Mouse (Mus musculus): ENCODE results near the gene Nars2. TPM values are rescaled to one million over a fixed set of nuclear protein-coding genes. Genes with fewer than 3 reads are reported as not detected.

Gene Nars2
- polyA plus RNA-seq, 1 experiment from 2014 or later: 19.1 TPM

DNA sequence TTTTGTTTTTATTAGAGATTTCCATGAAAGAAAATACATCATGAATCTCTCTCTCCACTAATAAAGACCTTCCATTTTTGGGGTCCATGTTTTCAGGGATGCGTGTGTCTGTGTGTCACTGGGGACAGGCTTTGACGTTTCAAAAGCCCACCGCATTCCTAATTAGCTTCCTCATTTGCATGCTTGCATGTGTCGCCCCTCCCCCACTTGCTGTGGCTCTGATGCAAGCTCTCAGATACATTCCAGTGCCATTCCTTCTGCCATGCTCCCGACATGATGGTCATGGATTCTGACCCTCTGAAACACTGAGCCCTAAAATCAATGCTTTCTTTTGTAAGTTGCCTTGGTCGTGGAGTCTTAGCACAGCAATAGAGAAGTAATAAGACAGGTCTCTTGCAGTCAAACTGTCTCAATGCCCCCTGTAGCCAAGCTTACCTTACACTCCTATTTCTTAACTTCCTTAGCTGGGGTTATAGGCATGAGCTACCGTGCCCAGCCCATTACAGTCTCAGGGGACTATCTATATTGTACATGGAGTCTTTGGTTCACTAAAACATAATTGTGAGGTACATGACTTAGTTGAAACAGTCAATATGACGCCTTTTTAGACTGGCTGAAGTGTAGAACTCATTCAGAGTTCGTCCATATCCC, 35.6 kb downstream of the Nars2 start:
- Histone ChIP-seq H3K4me3 (replicated peaks; ENCODE audit: low read length) (no peak overlapping the region), H3K9me3 (ENCODE audit: control insufficient read depth, low read length) (no peaks in the 10 kb centered on the region), H3K4me2 (replicated peaks) (peak overlapping the region; percentile 1; the same call in 1 of the 2 replicates), H3K36me3 (replicated peaks; ENCODE audit: control insufficient read depth, insufficient read depth) (no peaks in the 10 kb centered on the region), H3K27me3 (ENCODE audit: control insufficient read depth, insufficient read depth, low read length) (no peaks in the 10 kb centered on the region), H3K4me1 (replicated peaks; ENCODE audit: control insufficient read depth, insufficient read depth, low read length) (peaks cover 16% of the 10 kb centered on the region), H3K9ac (no peak overlapping the region), H3K27ac (no peak overlapping the region)
- DNase-seq (ENCODE audit: low spot score): no peak
- 27% methylated on average over 9 of the region's 9 CpGs for WGBS
- peak; percentile 66; the same call in 1 of the 2 replicates for ATAC-seq (ENCODE audit: low FRiP score)

DNA sequence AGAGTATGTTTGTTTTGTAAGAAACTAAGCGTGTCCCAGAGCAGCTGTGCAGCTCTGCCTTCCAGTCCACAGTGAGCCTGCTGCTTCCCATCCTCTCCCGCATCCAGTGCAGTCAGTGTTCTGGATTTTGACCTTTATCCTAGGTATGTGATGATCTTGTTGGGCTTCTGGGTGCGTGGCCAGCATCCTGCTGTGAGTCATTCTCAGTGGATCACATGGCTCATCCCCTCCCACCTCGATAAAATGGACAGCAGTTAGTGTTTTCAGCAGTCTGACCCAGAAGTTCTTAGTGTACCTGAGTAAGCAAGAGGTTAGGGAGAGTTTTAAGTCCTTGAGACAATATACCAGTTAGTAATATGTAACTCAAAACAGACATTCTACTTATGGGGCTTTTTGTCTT, 36.4 kb downstream of the Nars2 start:
- DNase-seq (ENCODE audit: low spot score) (no peak), ATAC-seq (ENCODE audit: low FRiP score) (no peak)
- 59% methylated on average over 4 of the region's 4 CpGs for WGBS

DNA sequence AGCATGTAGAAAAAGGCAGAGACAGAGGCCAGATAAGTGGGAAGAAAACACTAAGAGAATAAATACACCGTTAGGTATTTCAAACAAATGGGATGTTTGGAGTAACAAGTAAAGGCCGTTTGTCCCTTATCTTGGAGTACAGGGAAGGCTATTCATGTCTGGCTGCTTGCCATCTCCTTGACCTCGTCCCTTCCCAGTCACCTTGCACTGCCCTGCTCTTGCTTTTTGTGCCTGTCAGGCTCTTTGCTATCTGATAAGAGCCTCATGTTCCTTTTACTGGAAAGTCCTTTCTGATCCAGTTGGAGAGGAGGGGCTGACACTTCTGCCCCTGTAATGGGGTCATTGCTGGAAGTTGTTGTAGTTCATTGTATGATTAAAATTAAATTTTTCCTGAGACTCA, 61.7 kb downstream of the Nars2 start:
- DNase-seq (ENCODE audit: low spot score) (no peak), ATAC-seq (ENCODE audit: low FRiP score) (no peak)
- Histone ChIP-seq H3K4me2 (replicated peaks) (no peak overlapping the region), H3K9me3 (ENCODE audit: control insufficient read depth, low read length) (no peaks in the 10 kb centered on the region), H3K9ac (no peak overlapping the region), H3K4me3 (replicated peaks; ENCODE audit: low read length) (no peak overlapping the region), H3K36me3 (replicated peaks; ENCODE audit: control insufficient read depth, insufficient read depth) (no peaks in the 10 kb centered on the region), H3K27ac (no peak overlapping the region), H3K27me3 (ENCODE audit: control insufficient read depth, insufficient read depth, low read length) (no peaks in the 10 kb centered on the region), H3K4me1 (replicated peaks; ENCODE audit: control insufficient read depth, insufficient read depth, low read length) (no peaks in the 10 kb centered on the region)
- 73% methylated on average over 3 of the region's 3 CpGs for WGBS

More for the DNA sequence above, 36.4 kb downstream of the Nars2 start:
- Histone ChIP-seq H3K9ac (no peak overlapping the region), H3K4me3 (replicated peaks; ENCODE audit: low read length) (no peak overlapping the region), H3K4me2 (replicated peaks) (no peak overlapping the region), H3K27ac (no peak overlapping the region), H3K36me3 (replicated peaks; ENCODE audit: control insufficient read depth, insufficient read depth) (no peaks in the 10 kb centered on the region), H3K4me1 (replicated peaks; ENCODE audit: control insufficient read depth, insufficient read depth, low read length) (peaks cover 16% of the 10 kb centered on the region), H3K27me3 (ENCODE audit: control insufficient read depth, insufficient read depth, low read length) (no peaks in the 10 kb centered on the region), H3K9me3 (ENCODE audit: control insufficient read depth, low read length) (no peaks in the 10 kb centered on the region)

- Histone ChIP-seq H3K4me2 (replicated peaks) (no peak overlapping the region), H3K4me3 (replicated peaks; ENCODE audit: low read length) (no peak overlapping the region), H3K27me3 (ENCODE audit: control insufficient read depth, insufficient read depth, low read length) (no peaks in the 10 kb centered on the region), H3K36me3 (replicated peaks; ENCODE audit: control insufficient read depth, insufficient read depth) (no peaks in the 10 kb centered on the region), H3K4me1 (replicated peaks; ENCODE audit: control insufficient read depth, insufficient read depth, low read length) (no peaks in the 10 kb centered on the region), H3K27ac (no peak overlapping the region), H3K9ac (no peak overlapping the region), H3K9me3 (ENCODE audit: control insufficient read depth, low read length) (no peaks in the 10 kb centered on the region)
- DNase-seq (ENCODE audit: low spot score) (no peak), ATAC-seq (ENCODE audit: low FRiP score) (no peak)
- 63% methylated on average over 4 of the region's 4 CpGs for WGBS
These were observed 66.7 kb downstream of the Nars2 start for GRCm38 (mm10) chr7:97018005-97018404.

DNA sequence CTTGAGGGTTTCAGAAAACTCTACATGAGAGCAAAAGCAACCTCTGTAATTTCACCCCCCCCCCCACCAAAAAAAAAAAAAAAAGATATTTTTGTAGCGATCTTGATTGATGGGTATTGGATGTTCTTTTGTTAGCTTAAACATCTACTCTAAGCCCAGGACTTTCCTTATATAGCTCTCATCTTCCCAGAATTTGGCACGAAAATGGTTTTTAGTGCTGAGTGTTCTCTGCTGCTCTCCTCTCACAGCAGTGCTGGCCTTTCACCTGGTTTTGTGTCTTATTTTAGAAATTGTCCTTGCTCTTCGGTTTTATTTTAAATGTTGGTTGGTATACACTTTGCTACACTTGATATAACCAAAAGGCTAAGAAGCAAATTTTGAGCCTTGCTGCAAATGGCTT, 67.1 kb downstream of the Nars2 start:
- Histone ChIP-seq H3K27ac (no peak overlapping the region), H3K9ac (no peak overlapping the region), H3K36me3 (replicated peaks; ENCODE audit: control insufficient read depth, insufficient read depth) (no peaks in the 10 kb centered on the region), H3K9me3 (ENCODE audit: control insufficient read depth, low read length) (no peaks in the 10 kb centered on the region), H3K4me2 (replicated peaks) (no peak overlapping the region), H3K4me1 (replicated peaks; ENCODE audit: control insufficient read depth, insufficient read depth, low read length) (no peaks in the 10 kb centered on the region), H3K27me3 (ENCODE audit: control insufficient read depth, insufficient read depth, low read length) (no peaks in the 10 kb centered on the region), H3K4me3 (replicated peaks; ENCODE audit: low read length) (no peak overlapping the region)
- ATAC-seq (ENCODE audit: low FRiP score): no peak
- no peak for DNase-seq (ENCODE audit: low spot score)
- 85% methylated on average over 3 of the region's 3 CpGs for WGBS

- ATAC-seq (ENCODE audit: low FRiP score) (no peak), DNase-seq (ENCODE audit: low spot score) (no peak)
- no peak overlapping the region for H3K9ac ChIP-seq
- H3K4me1 ChIP-seq (replicated peaks; ENCODE audit: control insufficient read depth, insufficient read depth, low read length): no peaks in the 10 kb centered on the region
- H3K27ac ChIP-seq: no peak overlapping the region
- H3K4me3 ChIP-seq (replicated peaks; ENCODE audit: low read length): no peak overlapping the region
- no peak overlapping the region for H3K4me2 ChIP-seq (replicated peaks)
- no peaks in the 10 kb centered on the region for H3K36me3 ChIP-seq (replicated peaks; ENCODE audit: control insufficient read depth, insufficient read depth)
- WGBS: 34% methylated on average over 1 of the region's 1 CpGs
- no peaks in the 10 kb centered on the region for H3K9me3 ChIP-seq (ENCODE audit: control insufficient read depth, low read length)
- H3K27me3 ChIP-seq (ENCODE audit: control insufficient read depth, insufficient read depth, low read length): no peaks in the 10 kb centered on the region
These were observed 68.0 kb downstream of the Nars2 start for GRCm38 (mm10) chr7:97019303-97019702.

GRCm38 (mm10) chr7:97026772-97027358, 75.6 kb downstream of the Nars2 start:
- Histone ChIP-seq H3K4me1 (replicated peaks; ENCODE audit: control insufficient read depth, insufficient read depth, low read length) (no peaks in the 10 kb centered on the region), H3K4me3 (replicated peaks; ENCODE audit: low read length) (no peak overlapping the region), H3K27me3 (ENCODE audit: control insufficient read depth, insufficient read depth, low read length) (no peaks in the 10 kb centered on the region), H3K9me3 (ENCODE audit: control insufficient read depth, low read length) (no peaks in the 10 kb centered on the region), H3K9ac (no peak overlapping the region), H3K36me3 (replicated peaks; ENCODE audit: control insufficient read depth, insufficient read depth) (no peaks in the 10 kb centered on the region), H3K27ac (no peak overlapping the region), H3K4me2 (replicated peaks) (no peak overlapping the region)
- WGBS: 95% methylated on average over 5 of the region's 5 CpGs
- no peak for ATAC-seq (ENCODE audit: low FRiP score)
- no peak for DNase-seq (ENCODE audit: low spot score)

DNA sequence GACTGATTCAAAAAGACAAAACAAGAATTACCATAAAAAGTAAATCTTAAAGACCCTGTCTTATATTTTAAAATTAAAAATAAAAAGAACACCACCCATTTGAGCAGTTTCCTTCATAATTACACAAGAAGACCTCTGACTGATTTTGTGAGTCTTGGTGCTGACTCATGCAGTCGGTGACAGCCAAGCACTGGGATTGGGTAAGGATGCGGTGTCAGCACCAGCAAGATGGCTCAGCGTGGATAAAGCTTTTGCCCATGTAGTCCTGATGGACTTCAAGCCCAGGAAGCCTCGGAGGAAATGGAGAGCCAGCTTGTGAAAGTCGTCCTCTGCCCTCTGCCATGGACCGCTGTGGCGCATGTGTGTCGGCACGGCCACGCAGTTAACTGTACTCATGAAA, 77.8 kb downstream of the Nars2 start:
- Histone ChIP-seq H3K9ac (no peak overlapping the region), H3K27me3 (ENCODE audit: control insufficient read depth, insufficient read depth, low read length) (no peaks in the 10 kb centered on the region), H3K4me2 (replicated peaks) (no peak overlapping the region), H3K27ac (no peak overlapping the region), H3K9me3 (ENCODE audit: control insufficient read depth, low read length) (no peaks in the 10 kb centered on the region), H3K36me3 (replicated peaks; ENCODE audit: control insufficient read depth, insufficient read depth) (no peaks in the 10 kb centered on the region), H3K4me3 (replicated peaks; ENCODE audit: low read length) (no peak overlapping the region), H3K4me1 (replicated peaks; ENCODE audit: control insufficient read depth, insufficient read depth, low read length) (no peaks in the 10 kb centered on the region)
- no peak for ATAC-seq (ENCODE audit: low FRiP score)
- DNase-seq (ENCODE audit: low spot score): no peak
- WGBS: 96% methylated on average over 10 of the region's 10 CpGs

DNA sequence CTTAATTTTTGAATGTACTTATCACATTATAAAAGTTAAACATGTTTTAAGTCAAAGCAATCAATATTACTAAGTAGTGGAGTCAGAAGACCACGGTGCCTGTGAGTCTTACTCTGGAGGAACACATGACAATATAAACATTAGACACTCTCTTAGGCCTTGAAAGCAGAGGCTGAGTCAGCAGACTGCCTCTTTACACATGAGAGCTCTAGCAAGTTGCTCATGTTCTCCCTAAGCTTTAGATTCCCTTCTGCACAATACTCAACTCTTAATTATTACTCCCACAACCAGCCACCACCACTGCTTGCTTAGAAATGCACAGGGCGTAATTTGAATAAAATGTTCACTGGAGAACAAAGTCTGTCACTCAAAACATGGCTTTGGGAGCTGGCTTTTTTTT, 81.1 kb downstream of the Nars2 start:
- Histone ChIP-seq H3K4me2 (replicated peaks) (no peak overlapping the region), H3K4me3 (replicated peaks; ENCODE audit: low read length) (no peak overlapping the region), H3K36me3 (replicated peaks; ENCODE audit: control insufficient read depth, insufficient read depth) (no peaks in the 10 kb centered on the region), H3K27ac (no peak overlapping the region), H3K9ac (no peak overlapping the region), H3K9me3 (ENCODE audit: control insufficient read depth, low read length) (no peaks in the 10 kb centered on the region), H3K27me3 (ENCODE audit: control insufficient read depth, insufficient read depth, low read length) (no peaks in the 10 kb centered on the region), H3K4me1 (replicated peaks; ENCODE audit: control insufficient read depth, insufficient read depth, low read length) (no peaks in the 10 kb centered on the region)
- 74% methylated on average over 2 of the region's 2 CpGs for WGBS
- DNase-seq (ENCODE audit: low spot score): no peak
- ATAC-seq (ENCODE audit: low FRiP score): no peak

DNA sequence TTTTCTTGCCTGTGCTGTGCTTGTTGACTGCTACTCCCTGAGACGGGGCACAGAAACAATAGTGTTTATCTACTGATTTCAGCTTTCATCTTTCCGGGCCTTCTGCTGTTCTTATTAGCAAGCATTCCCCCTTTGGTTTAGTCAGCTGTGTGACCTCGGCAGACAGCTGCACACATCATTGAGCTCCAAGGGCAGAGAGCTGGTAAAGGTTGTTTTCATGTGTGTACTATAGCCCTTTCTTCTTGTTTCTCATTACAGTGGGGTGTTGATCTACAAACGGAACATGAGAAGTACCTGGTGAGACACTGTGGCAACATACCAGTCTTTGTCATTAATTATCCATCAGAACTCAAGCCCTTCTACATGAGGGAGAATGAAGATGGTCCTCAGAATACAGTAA, 88.3 kb downstream of the Nars2 start:
- H3K27ac ChIP-seq: no peak overlapping the region
- DNase-seq (ENCODE audit: low spot score) (no peak), ATAC-seq (ENCODE audit: low FRiP score) (no peak)

More for the DNA sequence above, 88.3 kb downstream of the Nars2 start:
- no peaks in the 10 kb centered on the region for H3K27me3 ChIP-seq (ENCODE audit: control insufficient read depth, insufficient read depth, low read length)
- H3K4me2 ChIP-seq (replicated peaks): no peak overlapping the region
- WGBS: 72% methylated on average over 4 of the region's 4 CpGs
- H3K36me3 ChIP-seq (replicated peaks; ENCODE audit: control insufficient read depth, insufficient read depth): no peaks in the 10 kb centered on the region
- no peaks in the 10 kb centered on the region for H3K4me1 ChIP-seq (replicated peaks; ENCODE audit: control insufficient read depth, insufficient read depth, low read length)
- no peaks in the 10 kb centered on the region for H3K9me3 ChIP-seq (ENCODE audit: control insufficient read depth, low read length)
- no peak overlapping the region for H3K9ac ChIP-seq
- H3K4me3 ChIP-seq (replicated peaks; ENCODE audit: low read length): no peak overlapping the region

All from hindbrain, embryonic 14.5 days (tissue).